Mouse (Mus musculus): ENCODE results near the gene Plxnb2.

Plxnb2 gene

DNA sequence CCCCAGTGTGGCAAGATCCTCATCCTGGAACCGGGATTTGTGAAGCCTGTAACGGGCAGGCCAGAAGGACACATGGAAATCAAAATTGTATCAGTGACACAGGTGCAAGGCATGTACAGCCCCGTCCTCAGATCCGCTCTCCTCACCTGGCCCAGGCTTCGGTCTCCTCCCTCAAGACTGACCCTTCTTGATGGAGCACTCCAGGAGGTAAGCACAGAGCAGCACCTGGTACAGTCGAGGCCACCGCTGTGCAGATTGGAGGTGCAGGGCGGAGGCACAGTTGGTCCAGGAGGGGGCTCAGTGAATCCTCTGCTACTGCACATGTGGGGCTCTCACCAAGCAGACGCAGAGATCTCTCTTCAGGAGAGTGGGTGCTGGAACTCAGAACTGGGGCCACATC, 55.2 kb downstream of the Plxnb2 start:
- DNase-seq = no peak

DNA sequence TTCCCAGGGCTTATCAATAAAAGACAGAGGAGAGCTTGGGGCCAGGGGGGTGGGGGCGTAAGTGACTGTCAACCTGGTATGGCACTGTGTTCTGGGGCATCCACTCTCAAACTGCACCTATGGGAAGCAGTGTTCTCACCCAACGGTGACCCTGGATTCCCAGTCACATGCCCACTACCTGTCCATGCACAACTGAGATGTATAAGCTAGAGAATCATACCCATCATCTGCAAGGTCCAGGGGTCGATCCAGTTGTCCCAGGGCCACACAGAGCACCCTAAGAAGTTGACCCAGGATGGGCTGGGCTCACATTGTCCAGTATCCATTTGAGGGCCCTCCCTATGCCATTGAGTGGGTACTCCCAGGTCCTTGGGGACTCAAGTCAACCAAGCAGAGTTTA, 56.3 kb downstream of the Plxnb2 start:
- no peak for DNase-seq

DNA sequence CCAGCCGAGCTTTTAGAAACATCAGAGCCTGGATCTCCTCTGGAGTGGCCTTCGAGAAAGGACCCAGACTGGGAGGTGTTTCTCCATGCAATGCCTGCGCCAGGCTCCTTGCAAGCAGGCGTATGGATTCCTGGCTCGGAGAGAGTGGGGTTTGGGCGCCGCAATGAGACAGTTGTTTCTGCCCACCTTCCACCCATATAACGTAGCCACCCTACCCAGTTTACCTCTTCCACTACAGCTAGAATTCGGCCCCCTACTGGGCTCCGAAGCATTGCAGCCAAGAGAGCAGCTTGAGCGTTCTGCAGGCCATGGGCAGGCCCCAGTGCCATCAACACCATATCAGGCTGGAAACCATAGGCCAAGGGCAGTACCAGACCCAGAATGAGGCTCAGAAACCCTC, 57.0 kb downstream of the Plxnb2 start:
- peak; percentile 67 for DNase-seq

DNA sequence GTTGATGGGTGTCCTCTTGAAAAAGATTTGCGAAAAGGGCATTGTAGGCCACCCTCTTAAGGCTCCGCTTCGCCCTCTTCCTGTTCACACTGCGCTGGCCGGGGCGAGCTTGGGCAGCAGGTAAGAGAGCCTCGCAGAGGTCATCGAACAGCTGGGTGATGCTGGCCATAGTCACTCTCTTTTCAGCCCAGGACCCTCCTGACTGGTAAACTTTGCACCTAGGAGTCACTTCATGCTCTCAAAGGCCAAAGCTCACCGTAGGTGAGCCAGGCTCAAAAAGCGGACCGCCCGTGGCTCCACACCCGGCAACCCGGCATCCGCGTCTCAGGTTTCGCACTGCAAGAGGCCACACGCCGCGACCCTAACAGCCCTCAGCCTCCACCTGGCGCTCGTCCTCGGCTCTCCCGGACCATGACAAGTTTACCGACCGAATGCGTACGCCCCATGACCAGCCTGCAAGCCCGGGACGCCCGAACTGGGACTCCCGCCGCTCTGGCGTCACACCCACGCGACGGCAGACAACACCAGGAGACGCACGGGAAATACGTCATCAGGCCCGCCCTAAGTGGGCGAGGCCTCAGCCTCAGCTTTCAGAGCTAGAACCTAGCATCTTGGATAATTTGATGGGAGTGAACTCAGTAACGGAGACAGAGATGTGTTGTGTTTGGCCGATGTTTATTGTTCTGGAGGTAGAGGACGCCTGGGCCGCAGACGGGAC, 57.8 kb downstream of the Plxnb2 start, which contains the start of gene Tubgcp6:
Gene Tubgcp6, minus strand, starts transcription at position 464 of the 718 bp plus-strand sequence.
- peak; percentile 95 for DNase-seq

DNA sequence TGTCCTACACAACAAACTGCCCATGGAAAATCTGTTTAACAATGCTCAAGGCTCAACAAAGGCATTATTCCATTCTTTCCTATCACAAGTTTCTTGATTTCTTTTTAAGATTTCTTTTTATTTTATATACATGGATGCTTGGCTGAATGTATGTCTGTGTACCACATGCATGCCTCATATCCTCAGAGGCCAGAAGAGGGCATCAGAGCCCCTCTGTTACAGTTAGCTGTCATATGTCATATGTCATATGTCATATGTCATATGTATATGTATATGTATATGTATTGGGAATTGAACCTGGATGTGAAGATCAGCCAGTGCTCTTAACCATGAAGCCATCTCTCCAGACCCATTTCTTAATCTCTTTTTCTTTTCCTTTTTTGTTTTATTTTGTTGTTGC, 62.6 kb downstream of the Plxnb2 start:
- DNase-seq = peak; percentile 39

DNA sequence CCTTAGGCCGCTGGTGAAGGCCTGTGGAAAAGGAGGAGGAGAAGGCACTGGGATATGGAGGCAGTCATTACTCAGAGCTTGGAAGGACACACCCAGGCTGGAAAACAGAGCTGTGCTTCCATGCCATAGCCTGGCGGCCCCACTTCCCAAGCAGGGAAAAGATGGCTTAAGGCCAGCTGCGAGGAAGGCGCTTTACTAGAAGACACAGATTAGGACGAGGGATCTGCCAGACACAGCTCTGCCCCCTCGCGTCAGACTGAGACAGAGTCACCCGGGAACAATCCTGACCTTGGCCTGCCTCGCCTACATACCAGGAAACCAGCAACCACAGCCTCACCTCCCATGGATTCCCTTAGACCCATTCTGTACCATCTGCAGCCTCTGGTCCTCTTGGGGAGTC, 70.4 kb downstream of the Plxnb2 start:
- no peak for DNase-seq

DNA sequence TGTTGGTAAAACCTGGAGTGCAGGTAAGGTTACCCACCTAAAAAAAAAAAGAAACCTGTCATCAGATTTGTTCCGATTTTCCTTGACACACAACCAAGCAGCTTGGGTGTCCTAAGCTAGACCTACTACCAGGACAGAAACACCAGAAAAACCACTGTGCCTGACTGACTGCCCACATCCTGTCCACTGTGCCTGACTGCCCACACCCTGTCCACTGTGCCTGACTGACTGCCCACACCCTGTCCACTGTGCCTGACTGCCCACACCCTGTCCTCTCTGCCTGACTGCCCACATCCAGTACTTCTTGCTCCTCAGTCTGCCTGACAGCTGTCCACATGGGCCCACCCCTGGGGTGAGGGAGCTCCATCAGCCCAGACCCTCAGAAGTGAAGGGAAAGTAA, 73.6 kb downstream of the Plxnb2 start:
- no peak for DNase-seq

DNA sequence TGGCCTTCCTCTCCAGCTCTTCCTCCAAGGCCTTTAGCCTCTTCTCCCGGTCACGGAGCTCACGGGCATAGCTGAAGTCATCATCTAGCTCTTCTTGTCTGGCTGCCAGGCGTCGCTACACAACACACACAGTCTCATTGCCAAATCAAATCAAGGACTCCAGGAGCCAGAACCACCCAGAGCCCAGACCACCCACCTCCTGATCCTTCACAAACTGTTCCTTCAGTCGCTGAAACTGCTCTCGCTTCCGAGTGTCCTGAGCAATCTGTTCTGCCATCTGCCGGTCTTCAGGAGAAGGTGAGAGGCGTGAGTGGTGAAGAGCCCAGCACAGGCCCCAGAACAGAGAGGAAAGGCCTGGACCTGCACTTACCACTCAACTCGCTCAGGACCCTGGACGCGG, 74.5 kb downstream of the Plxnb2 start:
- DNase-seq = no peak
